Mouse (Mus musculus) megakaryocyte, embryonic 14.5 days (primary cell): Measurements from ENCODE around the gene Haao. TPM values are rescaled to one million over a fixed set of nuclear protein-coding genes. Genes with fewer than 3 reads are reported as not detected.
A peak's percentile ranks its signal among the peaks of the same experiment; 100 is the strongest.

Source experiments
- H3K27me3 ChIP-seq: replicated peaks from 2 replicates; pipeline ENCODE3; 2012; ENCODE audit warnings: inconsistent platforms
- H3K36me3 ChIP-seq: replicated peaks from 2 replicates; pipeline ENCODE3; 2012; ENCODE audit warnings: low read length, inconsistent platforms, mixed read lengths
- H3K4me1 ChIP-seq: 2 replicates; pipeline ENCODE4 v1.6.1; 2012; ENCODE audit warnings: inconsistent platforms
- H3K4me3 ChIP-seq: replicated peaks from 2 replicates; pipeline ENCODE3; 2012; ENCODE audit warnings: moderate library complexity, mild to moderate bottlenecking, inconsistent platforms
- H3K9me3 ChIP-seq: 2 replicates; pipeline ENCODE4 v1.6.1; 2012; ENCODE audit warnings: inconsistent platforms
- FLI1 ChIP-seq: IDR thresholded peaks from 2 replicates; pipeline ENCODE4 v1.6.1; 2012; ENCODE audit warnings: low read length, inconsistent platforms, mixed read lengths
- GATA1 ChIP-seq: IDR thresholded peaks from 3 replicates; pipeline ENCODE4 v1.6.1; 2012; ENCODE audit warnings: mixed read lengths, low read length, inconsistent platforms, borderline replicate concordance
- polyA plus RNA-seq: library from polyadenylated mRNA; stranded (reverse); fragments of >175 nt; gene quantifications from 2 replicates; pipeline ENCODE4 v1.2.3, GENCODE M21; 2012; ENCODE audit warnings: low replicate concordance; ENCODE audit not compliant: insufficient read depth

Gene Haao
- polyA plus RNA-seq, 1 experiment = 1.9 TPM

DNA sequence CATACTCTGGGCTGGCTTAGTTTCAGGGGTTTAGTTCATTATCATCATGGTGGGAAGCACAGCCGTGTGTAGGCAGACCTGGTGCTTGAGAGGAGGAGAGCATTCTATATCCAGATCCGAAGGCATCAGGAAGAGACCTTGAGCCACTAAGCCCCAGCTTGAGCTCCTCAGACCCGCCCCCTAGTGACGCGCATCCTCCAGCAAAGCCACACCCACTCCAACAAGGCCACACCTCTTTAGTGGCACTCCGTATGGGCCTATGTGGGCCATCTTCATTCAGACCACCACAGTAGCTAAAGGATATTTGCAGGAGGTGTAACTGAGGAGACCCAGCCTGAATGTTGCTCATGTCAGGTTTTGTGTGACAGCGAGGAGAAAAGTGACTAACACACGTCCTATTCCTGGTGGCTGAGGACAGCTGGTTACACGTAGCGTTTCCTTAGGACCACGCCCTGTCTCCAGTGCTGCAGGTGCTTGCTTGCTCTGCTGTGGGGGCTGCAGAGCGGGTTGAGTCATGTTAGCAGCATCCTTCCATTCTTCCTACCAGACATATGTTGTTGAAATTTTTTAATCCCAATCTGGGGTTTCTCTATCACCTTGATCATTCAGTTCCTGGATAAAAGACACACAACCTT, 6.6 kb upstream of the Haao start:
- Histone ChIP-seq H3K4me3 (peak overlapping the region; percentile 63), H3K36me3 (no peaks in the 10 kb centered on the region), H3K27me3 (peaks cover 3% of the 10 kb centered on the region), H3K9me3 (no peaks in the 10 kb centered on the region), H3K4me1 (peaks cover 35% of the 10 kb centered on the region)
- TF ChIP-seq FLI1 (no peak), GATA1 (no peak)

DNA sequence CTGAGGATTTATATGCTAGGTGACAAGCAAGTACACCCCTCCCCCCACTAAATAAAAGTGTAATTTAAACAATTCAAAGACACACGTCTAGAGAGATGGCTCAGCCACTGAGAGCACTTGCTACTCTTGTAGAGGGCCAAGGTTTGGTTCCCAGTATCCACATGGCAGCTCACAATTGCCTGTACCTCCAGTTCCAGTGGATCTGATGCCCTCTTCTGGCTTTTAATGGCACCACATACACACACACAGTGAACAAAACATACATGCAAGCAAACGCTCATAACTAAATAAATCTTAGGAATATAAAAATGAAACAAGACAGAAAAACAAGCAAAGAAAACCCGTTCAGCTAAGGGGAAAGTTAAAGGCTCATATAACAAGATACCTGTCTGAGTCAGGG, 6.1 kb upstream of the Haao start:
- H3K4me3 ChIP-seq = no peak overlapping the region
- H3K36me3 ChIP-seq = no peaks in the 10 kb centered on the region
- H3K27me3 ChIP-seq = peaks cover 3% of the 10 kb centered on the region
- no peaks in the 10 kb centered on the region for H3K9me3 ChIP-seq
- H3K4me1 ChIP-seq = peaks cover 39% of the 10 kb centered on the region
- TF ChIP-seq GATA1 (no peak), FLI1 (no peak)

DNA sequence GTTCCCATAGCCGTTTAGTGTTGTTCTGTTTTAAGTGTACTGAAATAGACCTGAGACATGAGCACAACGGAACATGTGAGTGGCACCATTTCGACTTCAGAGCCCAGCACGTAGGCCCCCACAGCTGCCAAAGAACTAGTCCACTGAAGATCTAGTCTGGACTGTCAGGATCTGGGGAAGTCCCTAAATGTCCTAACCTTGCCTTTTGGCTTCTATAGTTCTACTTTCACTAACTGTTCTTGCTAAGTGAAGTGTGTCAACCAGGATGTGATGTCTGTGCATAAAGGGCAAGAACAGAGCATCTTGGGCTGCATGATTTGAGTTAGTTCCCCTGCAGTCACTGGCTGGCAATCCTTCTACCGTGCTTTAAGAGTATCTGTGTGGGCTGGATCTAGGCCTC, 3.1 kb upstream of the Haao start:
- no peak for TF ChIP-seq FLI1
- no peak for TF ChIP-seq GATA1
- H3K4me3 ChIP-seq = no peak overlapping the region
- peaks cover 48% of the 10 kb centered on the region for H3K4me1 ChIP-seq
- H3K27me3 ChIP-seq = peaks cover 6% of the 10 kb centered on the region
- H3K36me3 ChIP-seq = no peaks in the 10 kb centered on the region
- no peaks in the 10 kb centered on the region for H3K9me3 ChIP-seq

DNA sequence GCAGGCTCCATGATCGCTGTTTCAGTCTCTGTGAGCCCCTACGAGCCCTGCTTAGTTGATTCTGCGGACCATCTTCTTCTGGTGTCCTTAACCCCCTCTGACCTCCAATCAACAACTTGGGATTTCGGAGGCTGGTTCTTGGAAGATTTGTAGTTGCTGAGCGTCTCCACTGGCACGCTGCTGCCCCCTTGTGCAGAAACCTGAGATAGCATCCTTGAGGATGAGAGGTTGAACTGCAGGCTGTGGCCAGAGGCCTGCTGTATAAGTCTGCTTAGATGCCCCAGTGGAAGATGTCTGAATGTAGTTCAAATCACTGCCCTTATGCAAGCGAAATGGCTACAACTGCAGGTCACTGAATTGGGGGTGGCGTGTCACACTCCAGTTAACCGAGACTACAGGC, 2.7 kb upstream of the Haao start:
- H3K4me3 ChIP-seq = peak overlapping the region; percentile 69
- no peaks in the 10 kb centered on the region for H3K36me3 ChIP-seq
- TF ChIP-seq GATA1 (no peak), FLI1 (no peak)
- H3K9me3 ChIP-seq = no peaks in the 10 kb centered on the region
- H3K27me3 ChIP-seq = peaks cover 6% of the 10 kb centered on the region
- peaks cover 48% of the 10 kb centered on the region for H3K4me1 ChIP-seq

DNA sequence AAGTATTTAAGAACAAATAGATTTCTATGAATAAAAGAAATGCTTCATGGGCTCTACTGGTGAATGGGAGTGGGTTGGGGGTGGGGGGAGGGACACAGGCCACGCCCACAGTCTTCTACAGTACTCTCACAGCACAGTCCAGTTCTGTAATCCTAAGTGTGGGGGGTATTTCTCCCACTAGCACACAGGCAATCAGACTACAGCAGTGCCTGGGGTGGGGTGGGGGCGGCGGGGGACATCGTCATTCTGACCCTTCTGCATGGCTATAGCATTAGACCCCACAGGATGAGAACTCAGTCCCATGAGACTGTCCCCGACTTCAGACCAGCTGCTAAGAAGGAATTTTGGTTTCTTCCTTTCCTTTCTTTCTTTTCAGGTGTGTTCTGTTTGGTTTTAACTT, 2.0 kb upstream of the Haao start:
- peaks cover 54% of the 10 kb centered on the region for H3K4me1 ChIP-seq
- no peak overlapping the region for H3K4me3 ChIP-seq
- H3K27me3 ChIP-seq = peaks cover 9% of the 10 kb centered on the region
- no peaks in the 10 kb centered on the region for H3K36me3 ChIP-seq
- no peaks in the 10 kb centered on the region for H3K9me3 ChIP-seq
- TF ChIP-seq FLI1 (no peak), GATA1 (no peak)

DNA sequence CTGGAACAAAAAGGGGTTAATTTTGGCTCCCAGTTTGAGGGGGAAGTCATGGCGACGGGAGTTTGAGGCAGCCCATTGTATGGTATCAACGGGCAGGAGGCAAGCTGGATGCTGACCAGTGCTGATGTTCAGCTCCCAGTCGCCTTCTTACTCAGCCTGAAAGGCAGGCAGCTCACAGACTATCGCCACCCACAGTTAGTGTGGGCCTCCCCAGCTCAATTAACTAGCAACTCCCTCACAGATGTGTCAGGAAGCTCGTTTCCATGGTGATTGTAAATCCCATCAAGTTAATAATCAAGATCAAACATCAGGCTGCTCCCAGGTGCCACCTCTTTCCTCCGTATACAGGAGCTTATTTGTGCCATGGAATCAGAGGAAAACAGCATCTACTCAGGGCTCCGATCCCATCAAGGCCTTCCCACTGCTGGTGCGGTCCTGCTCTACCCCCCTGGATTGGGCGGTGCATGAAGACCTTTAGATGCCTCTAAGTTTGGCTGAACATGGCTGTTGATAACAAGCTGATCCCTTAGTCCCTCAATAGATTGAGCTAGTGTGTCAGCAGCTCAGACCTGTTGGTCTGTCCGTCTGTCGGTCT, 1.4 kb upstream of the Haao start:
- no peak for TF ChIP-seq FLI1
- TF ChIP-seq GATA1 = no peak
- Histone ChIP-seq H3K9me3 (no peaks in the 10 kb centered on the region), H3K36me3 (no peaks in the 10 kb centered on the region), H3K27me3 (peaks cover 10% of the 10 kb centered on the region), H3K4me1 (peaks cover 49% of the 10 kb centered on the region), H3K4me3 (no peak overlapping the region)

DNA sequence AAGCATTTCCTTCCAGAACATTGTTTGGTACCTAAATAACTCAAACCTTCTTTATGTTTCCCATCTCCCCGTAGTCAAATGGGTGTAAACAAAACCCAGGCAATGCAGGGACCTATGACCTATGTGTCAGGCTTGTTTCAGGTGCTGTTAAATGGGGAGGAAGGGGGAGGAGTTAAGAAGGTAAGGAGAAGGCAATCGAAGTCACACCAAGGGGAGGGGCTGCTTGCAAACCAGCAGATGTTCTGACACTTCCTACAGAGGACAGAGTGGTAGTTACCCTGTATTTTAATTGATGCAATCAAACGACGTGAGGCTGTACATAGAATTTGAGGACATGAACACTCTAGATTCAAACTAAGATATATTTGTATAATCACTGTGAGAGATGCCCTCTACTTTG, 719 bp upstream of the Haao start:
- Histone ChIP-seq H3K4me1 (peaks cover 46% of the 10 kb centered on the region), H3K4me3 (no peak overlapping the region), H3K27me3 (peaks cover 10% of the 10 kb centered on the region), H3K9me3 (no peaks in the 10 kb centered on the region), H3K36me3 (no peaks in the 10 kb centered on the region)
- TF ChIP-seq FLI1 = no peak
- no peak for TF ChIP-seq GATA1

DNA sequence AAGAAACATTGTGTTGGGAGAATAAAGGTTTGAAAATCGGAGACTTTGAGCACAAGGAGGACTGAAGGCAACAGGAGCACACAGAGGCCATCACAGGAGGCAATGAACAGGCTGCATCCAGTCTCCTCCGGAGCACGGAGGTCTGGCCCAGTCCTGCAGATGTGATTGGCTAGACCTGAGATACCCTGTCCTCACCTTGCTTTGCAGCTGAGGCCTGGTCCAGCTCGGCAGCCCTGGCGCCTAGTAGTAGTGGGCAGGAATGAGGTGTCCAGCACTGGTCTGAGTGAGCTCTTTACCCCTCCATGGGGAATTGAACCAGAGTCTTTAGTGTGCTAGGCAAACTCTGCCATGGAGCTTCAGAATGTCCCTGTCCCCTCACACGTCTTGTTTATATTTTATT, 663 bp downstream of the Haao start:
- H3K4me3 ChIP-seq = peak overlapping the region; percentile 66
- peaks cover 46% of the 10 kb centered on the region for H3K4me1 ChIP-seq
- peaks cover 11% of the 10 kb centered on the region for H3K27me3 ChIP-seq
- H3K36me3 ChIP-seq = no peaks in the 10 kb centered on the region
- H3K9me3 ChIP-seq = no peaks in the 10 kb centered on the region
- TF ChIP-seq GATA1 (no peak), FLI1 (no peak)

DNA sequence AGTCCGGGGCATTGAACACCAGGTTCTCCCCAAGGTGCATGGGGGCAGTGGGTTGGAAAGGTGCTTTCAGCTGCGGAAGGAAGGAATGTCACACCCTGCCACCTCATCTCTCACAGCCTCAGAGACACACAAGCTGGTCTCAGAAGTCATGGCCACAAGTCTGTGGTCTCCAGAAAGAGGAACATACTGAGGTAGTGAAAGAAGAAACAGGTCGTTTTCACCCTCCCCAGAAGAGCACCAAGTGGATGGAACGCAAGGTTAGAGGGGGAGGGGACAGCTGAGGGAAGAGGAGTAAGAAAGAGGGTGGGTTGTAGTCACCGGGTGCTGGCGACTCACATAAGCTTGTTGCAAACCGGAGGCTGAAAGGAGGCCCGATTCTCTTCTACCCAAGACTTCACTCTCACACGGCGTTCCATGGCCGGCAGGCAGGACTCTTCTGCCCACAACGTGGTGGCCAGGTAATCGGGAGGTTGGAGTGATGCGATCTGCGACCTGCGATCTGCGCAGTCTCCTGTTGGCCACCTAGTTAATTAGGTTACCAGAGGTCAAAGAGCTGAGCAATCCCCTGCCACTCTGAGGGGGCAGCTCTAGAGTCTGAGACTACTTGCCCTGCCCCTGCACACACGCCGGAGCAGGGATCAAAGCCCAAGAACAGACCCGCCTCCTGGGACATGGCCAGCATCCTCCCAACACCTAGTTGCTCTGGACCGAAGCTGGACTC, 1.3 kb downstream of the Haao start:
- Histone ChIP-seq H3K4me1 (peaks cover 46% of the 10 kb centered on the region), H3K36me3 (no peaks in the 10 kb centered on the region), H3K9me3 (no peaks in the 10 kb centered on the region), H3K4me3 (peak overlapping the region; percentile 80), H3K27me3 (peaks cover 11% of the 10 kb centered on the region)
- no peak for TF ChIP-seq GATA1
- no peak for TF ChIP-seq FLI1

DNA sequence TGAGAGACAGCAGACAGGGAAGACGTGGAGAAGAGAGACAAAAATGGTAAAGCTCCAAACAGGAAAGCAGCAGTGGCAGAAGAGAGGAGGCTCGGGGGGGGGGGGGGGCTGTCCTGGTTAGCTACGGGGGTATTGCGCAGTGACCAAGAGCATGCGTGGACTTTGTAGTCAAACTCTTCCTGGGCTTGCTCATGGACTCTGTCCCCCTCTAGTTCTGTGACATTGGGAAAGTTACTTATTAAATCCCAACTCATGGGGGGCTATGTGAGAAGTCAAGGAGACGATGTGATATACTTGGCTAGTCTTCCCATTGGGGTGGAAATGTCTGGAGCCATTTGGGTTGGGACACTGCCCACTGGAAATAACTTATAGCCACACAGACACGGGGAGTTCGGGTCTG, 2.2 kb downstream of the Haao start:
- Histone ChIP-seq H3K4me1 (peaks cover 44% of the 10 kb centered on the region), H3K4me3 (no peak overlapping the region)

More for the DNA sequence above, 2.2 kb downstream of the Haao start:
- no peak for TF ChIP-seq GATA1
- no peak for TF ChIP-seq FLI1
- Histone ChIP-seq H3K27me3 (peaks cover 16% of the 10 kb centered on the region), H3K9me3 (no peaks in the 10 kb centered on the region), H3K36me3 (no peaks in the 10 kb centered on the region)
